Mouse (Mus musculus) midbrain, embryonic 11.5 days (tissue): ENCODE measurements around the gene Mat1a. TPM values are rescaled to one million over a fixed set of nuclear protein-coding genes. Genes with fewer than 3 reads are reported as not detected.

Experiments
- ATAC-seq: fragments of 200-750 bp; cut with Nextera tagmentation; 2 replicates; pipeline ENCODE4 v1.8.0; 2017; ENCODE audit warnings: moderate TSS enrichment, moderate library complexity; ENCODE audit not compliant: low FRiP score
- DNase-seq: peaks from one replicate; pipeline ENCODE4 v3.0.0; 2015; ENCODE audit warnings: low spot score; ENCODE audit errors: missing footprints
- H3K27ac ChIP-seq: fragments of 300-500 bp; sonication (generic); 2 replicates; pipeline ENCODE4 v1.5.1; 2014; ENCODE audit warnings: low read depth, low read length
- H3K27me3 ChIP-seq: fragments of 300-500 bp; sonication (generic); 2 replicates; pipeline ENCODE4 v1.6.1; 2014; ENCODE audit warnings: mild to moderate bottlenecking, low read length, moderate library complexity, mixed read lengths; ENCODE audit not compliant: control insufficient read depth, insufficient read depth
- H3K36me3 ChIP-seq: fragments of 300-500 bp; sonication (generic); 2 replicates; pipeline ENCODE4 v1.6.1; 2014; ENCODE audit warnings: mild to moderate bottlenecking, low read length, moderate library complexity, mixed read lengths; ENCODE audit not compliant: control insufficient read depth, insufficient read depth
- H3K4me1 ChIP-seq: fragments of 300-500 bp; sonication (generic); 2 replicates; pipeline ENCODE4 v1.6.1; 2014; ENCODE audit warnings: low read length; ENCODE audit not compliant: control insufficient read depth, insufficient read depth
- H3K4me2 ChIP-seq: fragments of 300-500 bp; sonication (generic); 2 replicates; pipeline ENCODE4 v1.6.1; 2014; ENCODE audit warnings: mild to moderate bottlenecking, moderate library complexity
- H3K4me3 ChIP-seq: fragments of 300-500 bp; sonication (generic); 2 replicates; pipeline ENCODE4 v1.5.1; 2014; ENCODE audit warnings: low read depth, low read length
- H3K9ac ChIP-seq: fragments of 300-500 bp; sonication (generic); 2 replicates; pipeline ENCODE4 v1.6.1; 2014; ENCODE audit warnings: low read length
- H3K9me3 ChIP-seq: fragments of 300-500 bp; sonication (generic); 2 replicates; pipeline ENCODE4 v1.6.1; 2016; ENCODE audit warnings: low read length; ENCODE audit not compliant: control insufficient read depth
- WGBS: fragments of 180-500 bp; shearing (Covaris S2); extraction: QIAGEN DNeasy Blood & Tissue Kit; methylation state at CpG from one replicate; pipeline ENCODE4 v1.1.7; 2014; 5-methylcytosine and 5-hydroxymethylcytosine counted together
- polyA plus RNA-seq: library from polyadenylated mRNA; unstranded; fragments of >200 nt; fragmentation: Nextera tagmentation; extraction: Ambion mirVana; gene quantifications from 2 replicates; pipeline ENCODE4 v1.2.1, GENCODE M21; 2014

The Mat1a gene
- polyA plus RNA-seq, 1 experiment from 2014 or later: not detected

GRCm38 (mm10) chr14:41151220-41151898 lies 46.5 kb downstream of the Mat1a start, which contains the start of gene Mbl1:
Gene Mbl1 (plus strand): TSS chr14:41151458.
- Histone ChIP-seq H3K27ac (no peak within 1 kb of the TSS), H3K27me3 (no peaks in the 10 kb centered on the region), H3K9ac (no peak within 1 kb of the TSS), H3K4me3 (no peak within 1 kb of the TSS), H3K36me3 (no peaks in the 10 kb centered on the region), H3K4me2 (no peak within 1 kb of the TSS), H3K9me3 (no peaks in the 10 kb centered on the region), H3K4me1 (no peaks in the 10 kb centered on the region)
- 85% methylated on average over 7 of the region's 7 CpGs for WGBS
- ATAC-seq (no peak), DNase-seq (no peak)

- DNase-seq: no peak
These were observed 55.2 kb downstream of the Mat1a start for GRCm38 (mm10) chr14:41160076-41160475.

GRCm38 (mm10) chr14:41160743-41161142 lies 55.9 kb downstream of the Mat1a start:
- no peak overlapping the region for H3K9ac ChIP-seq
- H3K36me3 ChIP-seq: no peaks in the 10 kb centered on the region
- H3K27ac ChIP-seq: no peak overlapping the region
- no peak overlapping the region for H3K4me2 ChIP-seq
- H3K4me3 ChIP-seq: no peak overlapping the region
- DNase-seq (no peak), ATAC-seq (no peak)
- no peaks in the 10 kb centered on the region for H3K4me1 ChIP-seq
- H3K27me3 ChIP-seq: no peaks in the 10 kb centered on the region
- no peaks in the 10 kb centered on the region for H3K9me3 ChIP-seq
- 41% methylated on average over 1 of the region's 1 CpGs for WGBS

More at GRCm38 (mm10) chr14:41160076-41160475, 55.2 kb downstream of the Mat1a start:
- Histone ChIP-seq H3K27me3 (no peaks in the 10 kb centered on the region), H3K9ac (no peak overlapping the region), H3K4me3 (no peak overlapping the region), H3K9me3 (no peaks in the 10 kb centered on the region), H3K27ac (no peak overlapping the region), H3K4me2 (no peak overlapping the region), H3K4me1 (no peaks in the 10 kb centered on the region), H3K36me3 (no peaks in the 10 kb centered on the region)
- no peak for ATAC-seq
- 87% methylated on average over 4 of the region's 4 CpGs for WGBS

- Histone ChIP-seq H3K27ac (no peak overlapping the region), H3K4me2 (no peak overlapping the region), H3K4me3 (no peak overlapping the region), H3K4me1 (no peaks in the 10 kb centered on the region), H3K9me3 (no peaks in the 10 kb centered on the region), H3K9ac (no peak overlapping the region), H3K27me3 (no peaks in the 10 kb centered on the region), H3K36me3 (no peaks in the 10 kb centered on the region)
- no peak for DNase-seq
- ATAC-seq: no peak
- 26% methylated on average over 2 of the region's 2 CpGs for WGBS
These were observed 57.8 kb downstream of the Mat1a start for GRCm38 (mm10) chr14:41162663-41163062.

DNA sequence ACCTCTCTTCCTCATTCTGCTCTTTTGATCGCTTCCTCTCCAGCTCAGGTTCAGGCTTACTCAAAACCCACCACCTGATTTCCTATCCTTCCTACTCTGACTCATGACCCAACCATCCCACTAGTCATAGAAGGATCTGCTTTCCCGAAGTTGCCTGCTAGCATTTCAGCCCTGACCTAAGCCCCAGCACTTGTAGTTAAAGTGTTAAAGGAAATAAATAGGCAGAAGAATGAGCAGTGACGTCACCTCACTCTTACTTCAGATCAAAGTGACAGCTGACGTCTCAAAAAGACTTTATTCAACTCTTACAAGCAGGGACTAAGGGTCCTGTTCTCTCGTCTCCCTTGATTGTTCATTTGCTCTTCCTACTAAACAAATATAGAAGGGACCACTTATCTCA lies 62.4 kb downstream of the Mat1a start:
- DNase-seq: no peak
- Histone ChIP-seq H3K4me2 (no peak overlapping the region), H3K36me3 (no peaks in the 10 kb centered on the region), H3K27ac (no peak overlapping the region), H3K4me3 (no peak overlapping the region), H3K9ac (no peak overlapping the region), H3K9me3 (no peaks in the 10 kb centered on the region), H3K4me1 (no peaks in the 10 kb centered on the region), H3K27me3 (no peaks in the 10 kb centered on the region)
- WGBS: 73% methylated on average over 5 of the region's 5 CpGs
- ATAC-seq: no peak

DNA sequence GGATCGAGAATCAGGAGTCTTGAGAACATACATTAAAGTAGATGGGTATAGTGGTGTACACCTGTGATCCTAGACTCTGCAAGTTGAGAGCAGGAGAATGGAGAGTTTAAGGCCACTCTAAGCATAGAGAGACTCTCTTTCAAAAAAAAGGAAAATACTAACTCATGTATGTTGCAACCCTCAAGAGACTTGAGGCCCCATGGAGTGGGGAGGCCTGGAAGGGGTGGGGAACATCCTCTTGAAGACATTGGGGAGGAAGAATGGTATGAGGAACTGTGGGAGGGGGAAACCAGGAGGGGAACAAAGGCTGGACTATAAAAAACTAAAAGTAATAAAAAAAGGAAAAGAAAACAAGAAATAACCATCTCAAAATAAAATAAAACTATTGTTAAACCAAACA lies 63.7 kb downstream of the Mat1a start:
- no peak overlapping the region for H3K9ac ChIP-seq
- no peak overlapping the region for H3K4me3 ChIP-seq
- H3K27ac ChIP-seq: no peak overlapping the region
- H3K4me1 ChIP-seq: no peaks in the 10 kb centered on the region
- H3K4me2 ChIP-seq: no peak overlapping the region
- no peaks in the 10 kb centered on the region for H3K36me3 ChIP-seq
- 100% methylated on average over 1 of the region's 1 CpGs for WGBS
- H3K27me3 ChIP-seq: no peaks in the 10 kb centered on the region
- ATAC-seq (no peak), DNase-seq (no peak)
- no peaks in the 10 kb centered on the region for H3K9me3 ChIP-seq

GRCm38 (mm10) chr14:41170514-41170913 lies 65.7 kb downstream of the Mat1a start:
- Histone ChIP-seq H3K27me3 (no peaks in the 10 kb centered on the region), H3K4me3 (no peak overlapping the region), H3K9ac (no peak overlapping the region), H3K9me3 (no peaks in the 10 kb centered on the region), H3K27ac (no peak overlapping the region), H3K36me3 (no peaks in the 10 kb centered on the region), H3K4me1 (no peaks in the 10 kb centered on the region), H3K4me2 (no peak overlapping the region)
- no peak for ATAC-seq
- no peak for DNase-seq
- 89% methylated on average over 2 of the region's 2 CpGs for WGBS

Other genes with a start within 250 kb of the Mat1a start
- gene Sh2d4b, start 211.8 kb upstream of the Mat1a start, polyA plus RNA-seq: 0.76 and 0.78 TPM in 2 replicates
- gene Tspan14, start 138.2 kb upstream of the Mat1a start, polyA plus RNA-seq: 99.5 and 101 TPM in 2 replicates
- 44.7 and 50.4 TPM in 2 replicates for gene Fam213a, start 91.2 kb upstream of the Mat1a start, polyA plus RNA-seq
- gene Dydc2, start 35.8 kb upstream of the Mat1a start, polyA plus RNA-seq: not detected in 2 replicates
- gene Dydc1, start 32.1 kb upstream of the Mat1a start, polyA plus RNA-seq: not detected in 2 replicates
- gene Sftpa1, start 26.7 kb downstream of the Mat1a start, polyA plus RNA-seq: not detected in 2 replicates
- not detected in 2 replicates for gene Mbl1, start 46.4 kb downstream of the Mat1a start, polyA plus RNA-seq
- gene Sftpd, start 80.1 kb downstream of the Mat1a start, polyA plus RNA-seq: not detected in 2 replicates
- not detected in 2 replicates for gene Gm2832, start 173.8 kb downstream of the Mat1a start, polyA plus RNA-seq
- not detected in 2 replicates for gene Gm5798, start 243.6 kb downstream of the Mat1a start, polyA plus RNA-seq